Mouse (Mus musculus) forebrain, embryonic 15.5 days (tissue): ENCODE measurements around the gene Ccdc30. TPM values are rescaled to one million over a fixed set of nuclear protein-coding genes. Genes with fewer than 3 reads are reported as not detected.
A peak's percentile ranks its signal among the peaks of the same experiment; 100 is the strongest.

Experiments used
- ATAC-seq: fragments of 200-750 bp; cut with Nextera tagmentation; replicated peaks from 2 replicates; pipeline ENCODE4 v1.8.0; 2017; ENCODE audit warnings: mild to moderate bottlenecking, moderate TSS enrichment, moderate library complexity
- H3K27ac ChIP-seq: fragments of 300-500 bp; sonication (generic); replicated peaks from 2 replicates; pipeline ENCODE4 v1.5.1; 2015; ENCODE audit warnings: mild to moderate bottlenecking, inconsistent platforms
- H3K27me3 ChIP-seq: fragments of 300-500 bp; sonication (generic); 2 replicates; pipeline ENCODE4 v1.6.1; 2015; ENCODE audit warnings: inconsistent platforms
- H3K36me3 ChIP-seq: fragments of 300-500 bp; sonication (generic); 2 replicates; pipeline ENCODE4 v1.6.1; 2015; ENCODE audit warnings: mild to moderate bottlenecking, inconsistent platforms
- H3K4me1 ChIP-seq: fragments of 300-500 bp; sonication (generic); 2 replicates; pipeline ENCODE4 v1.6.1; 2015; ENCODE audit warnings: inconsistent platforms
- H3K4me2 ChIP-seq: fragments of 300-500 bp; sonication (generic); replicated peaks from 2 replicates; pipeline ENCODE4 v1.6.1; 2015; ENCODE audit warnings: mild to moderate bottlenecking, inconsistent platforms
- H3K4me3 ChIP-seq: fragments of 300-500 bp; sonication (generic); 2 replicates; pipeline ENCODE4 v1.5.1; 2015; ENCODE audit warnings: mild to moderate bottlenecking, inconsistent platforms
- H3K9ac ChIP-seq: fragments of 300-500 bp; sonication (generic); replicated peaks from 2 replicates; pipeline ENCODE4 v1.6.1; 2015; ENCODE audit warnings: mild to moderate bottlenecking, inconsistent platforms
- H3K9me3 ChIP-seq: fragments of 300-500 bp; sonication (generic); 2 replicates; pipeline ENCODE4 v1.6.1; 2016; ENCODE audit warnings: inconsistent platforms
- WGBS: fragments of 180-500 bp; shearing (Covaris S2); methylation state at CpG from one replicate; pipeline ENCODE4 v1.1.7; 2015; ENCODE audit warnings: mixed read lengths; 5-methylcytosine and 5-hydroxymethylcytosine counted together
- polyA plus RNA-seq: library from polyadenylated mRNA; unstranded; fragments of >200 nt; fragmentation: Nextera tagmentation; extraction: Ambion mirVana; gene quantifications from 2 replicates; pipeline ENCODE4 v1.2.1, GENCODE M21; 2015

Ccdc30 gene
- polyA plus RNA-seq, result 10.6 and 13.0 TPM in 2 replicates

DNA sequence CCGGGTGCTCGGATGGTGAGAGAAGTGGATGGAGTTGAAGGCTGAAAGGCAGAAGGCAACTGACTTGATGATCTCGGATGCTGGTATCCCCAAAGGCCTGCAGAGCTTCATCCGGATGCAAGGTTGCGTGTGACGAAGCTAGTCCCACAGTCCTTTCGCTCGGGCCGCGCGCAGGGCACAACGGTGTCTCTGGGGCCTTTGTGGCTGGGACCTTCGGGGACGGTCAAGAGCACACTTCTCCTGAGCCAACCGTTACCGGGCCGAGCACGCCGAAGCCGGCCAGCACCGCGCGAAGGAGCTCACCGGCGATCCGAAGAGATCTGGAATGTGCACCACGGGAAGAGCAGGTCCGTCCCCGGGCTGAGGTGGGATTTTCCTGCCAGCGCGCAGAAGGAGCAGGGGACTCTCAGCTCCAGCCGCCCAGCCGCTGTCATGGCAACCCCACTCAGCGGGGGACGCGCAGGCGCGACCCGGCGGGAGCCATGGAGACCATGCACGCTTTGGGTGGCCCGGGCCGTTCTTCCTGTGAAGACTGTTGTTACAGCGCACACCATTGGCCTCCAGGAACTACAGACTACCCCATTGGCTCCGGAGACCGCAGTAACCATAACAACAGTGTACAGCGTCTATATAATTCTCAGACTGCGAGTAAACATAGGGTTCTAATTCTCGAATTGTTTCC, at the start of gene Ccdc30:
Ccdc30 (minus strand) TSS at position 450 of the 682 bp plus-strand sequence.
- Histone ChIP-seq H3K4me2 (peak within 1 kb of the TSS; percentile 91), H3K4me3 (peak within 1 kb of the TSS; percentile 76), H3K9me3 (no peaks in the 10 kb centered on the region), H3K4me1 (peaks cover 19% of the 10 kb centered on the region), H3K9ac (peak within 1 kb of the TSS; percentile 80), H3K27ac (peak within 1 kb of the TSS; percentile 84), H3K27me3 (no peaks in the 10 kb centered on the region), H3K36me3 (no peaks in the 10 kb centered on the region)
- under 1% methylated on average over 49 of the region's 49 CpGs for WGBS
- peak; percentile 100 for ATAC-seq

GRCm38 (mm10) chr4:119463756-119464419, 48.6 kb upstream of the Ccdc30 start:
- Histone ChIP-seq H3K4me3 (no peak overlapping the region), H3K27me3 (no peaks in the 10 kb centered on the region), H3K9me3 (no peaks in the 10 kb centered on the region), H3K9ac (no peak overlapping the region), H3K36me3 (no peaks in the 10 kb centered on the region), H3K4me2 (no peak overlapping the region), H3K27ac (peak overlapping the region; percentile 96), H3K4me1 (peaks cover 50% of the 10 kb centered on the region)
- 63% methylated on average over 13 of the region's 13 CpGs for WGBS
- ATAC-seq, result no peak

- Histone ChIP-seq H3K4me2 (0 out of 2 replicates have a peak overlapping the region, but pooled peaks have one; percentile 2), H3K27ac (peak overlapping the region; percentile 96), H3K9me3 (no peaks in the 10 kb centered on the region), H3K9ac (no peak overlapping the region), H3K4me1 (peaks cover 47% of the 10 kb centered on the region), H3K36me3 (no peaks in the 10 kb centered on the region), H3K27me3 (no peaks in the 10 kb centered on the region), H3K4me3 (no peak overlapping the region)
- 23% methylated on average over 11 of the region's 11 CpGs for WGBS
- ATAC-seq, result peak; percentile 62
Measured at GRCm38 (mm10) chr4:119462858-119463755, 47.8 kb upstream of the Ccdc30 start.

DNA sequence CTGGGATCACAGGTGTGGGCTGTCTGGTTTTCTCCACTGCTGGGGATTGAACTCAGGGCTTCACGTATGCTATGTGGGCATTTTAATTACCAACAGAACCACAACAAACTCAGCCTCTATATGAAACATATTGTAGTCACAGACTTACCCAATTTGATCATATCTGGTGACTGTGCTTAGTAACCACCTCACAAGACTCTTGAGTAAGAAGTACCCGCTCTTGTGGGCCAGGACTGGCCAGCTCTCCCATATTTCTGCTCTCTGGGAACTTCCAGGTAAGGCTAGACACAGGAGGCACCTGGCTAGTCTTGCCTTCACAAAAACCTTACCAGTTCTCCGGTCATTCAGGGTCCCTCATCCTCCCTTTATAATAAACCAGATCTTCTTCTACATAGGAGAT, 47.1 kb upstream of the Ccdc30 start:
- Histone ChIP-seq H3K27ac (peak overlapping the region; percentile 96), H3K9ac (no peak overlapping the region), H3K4me1 (peaks cover 44% of the 10 kb centered on the region), H3K36me3 (no peaks in the 10 kb centered on the region), H3K9me3 (no peaks in the 10 kb centered on the region), H3K4me3 (no peak overlapping the region), H3K4me2 (0 out of 2 replicates have a peak overlapping the region, but pooled peaks have one; percentile 2), H3K27me3 (no peaks in the 10 kb centered on the region)
- ATAC-seq, result no peak
- WGBS, result 83% methylated on average over 3 of the region's 3 CpGs

GRCm38 (mm10) chr4:119460728-119461141, 45.4 kb upstream of the Ccdc30 start:
- Histone ChIP-seq H3K4me2 (peak overlapping the region; percentile 33), H3K36me3 (no peaks in the 10 kb centered on the region), H3K9ac (0 out of 2 replicates have a peak overlapping the region, but pooled peaks have one; percentile 11), H3K27ac (peak overlapping the region; percentile 96), H3K4me1 (peaks cover 44% of the 10 kb centered on the region), H3K27me3 (no peaks in the 10 kb centered on the region), H3K9me3 (no peaks in the 10 kb centered on the region), H3K4me3 (peak overlapping the region; percentile 12)
- 6% methylated on average over 8 of the region's 8 CpGs for WGBS
- peak; percentile 91 for ATAC-seq

DNA sequence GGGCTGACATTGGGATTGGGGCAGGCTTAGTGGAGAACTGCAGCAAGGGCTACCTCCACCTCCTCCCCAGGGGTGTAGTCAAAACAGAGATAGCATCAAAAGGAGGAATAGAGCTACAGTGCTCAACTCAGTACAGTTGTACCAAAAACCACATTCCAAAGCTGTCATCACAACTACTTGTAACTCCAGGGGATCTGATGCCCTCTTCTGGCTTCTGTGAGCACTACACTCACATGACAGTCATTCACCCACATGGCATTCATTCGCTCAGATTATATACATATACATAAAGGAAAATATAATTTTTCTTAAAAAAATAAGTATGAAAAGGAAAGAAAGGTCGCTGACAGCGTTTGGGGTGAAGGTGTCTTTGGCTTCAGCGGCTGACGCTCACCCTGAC, 45.0 kb upstream of the Ccdc30 start:
- no peaks in the 10 kb centered on the region for H3K27me3 ChIP-seq
- H3K4me2 ChIP-seq, result peak overlapping the region; percentile 33
- no peak overlapping the region for H3K9ac ChIP-seq
- peaks cover 44% of the 10 kb centered on the region for H3K4me1 ChIP-seq
- no peaks in the 10 kb centered on the region for H3K36me3 ChIP-seq
- peak overlapping the region; percentile 12 for H3K4me3 ChIP-seq
- WGBS, result 43% methylated on average over 5 of the region's 5 CpGs
- H3K27ac ChIP-seq, result peak overlapping the region; percentile 96
- H3K9me3 ChIP-seq, result no peaks in the 10 kb centered on the region
- peak; percentile 14; the same call in 1 of the 2 replicates for ATAC-seq

DNA sequence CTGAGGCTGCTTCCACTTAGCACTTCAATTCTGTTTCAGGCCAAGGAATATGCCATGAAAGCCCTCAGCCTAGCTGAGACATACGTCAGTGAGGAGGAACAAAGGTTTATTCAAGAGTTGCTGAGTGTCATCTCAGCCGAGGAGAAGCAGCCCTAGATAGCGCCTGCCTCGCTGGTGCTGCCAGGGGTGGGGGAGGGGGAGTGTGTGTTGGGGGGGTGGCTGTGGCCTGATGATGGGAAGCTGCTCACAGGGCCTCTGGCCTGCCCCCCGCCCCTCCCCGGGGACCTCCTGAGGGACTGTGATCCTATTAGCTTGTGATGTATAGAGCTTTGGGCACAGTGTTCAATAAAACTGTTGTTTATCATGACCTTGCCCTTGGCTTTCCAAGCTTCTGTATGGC, 38.2 kb upstream of the Ccdc30 start:
- Histone ChIP-seq H3K27ac (peak overlapping the region; percentile 61), H3K4me1 (peaks cover 7% of the 10 kb centered on the region), H3K9me3 (no peaks in the 10 kb centered on the region), H3K9ac (no peak overlapping the region), H3K4me3 (no peak overlapping the region), H3K27me3 (no peaks in the 10 kb centered on the region), H3K4me2 (no peak overlapping the region), H3K36me3 (no peaks in the 10 kb centered on the region)
- 12% methylated on average over 6 of the region's 6 CpGs for WGBS
- ATAC-seq, result peak; percentile 70

DNA sequence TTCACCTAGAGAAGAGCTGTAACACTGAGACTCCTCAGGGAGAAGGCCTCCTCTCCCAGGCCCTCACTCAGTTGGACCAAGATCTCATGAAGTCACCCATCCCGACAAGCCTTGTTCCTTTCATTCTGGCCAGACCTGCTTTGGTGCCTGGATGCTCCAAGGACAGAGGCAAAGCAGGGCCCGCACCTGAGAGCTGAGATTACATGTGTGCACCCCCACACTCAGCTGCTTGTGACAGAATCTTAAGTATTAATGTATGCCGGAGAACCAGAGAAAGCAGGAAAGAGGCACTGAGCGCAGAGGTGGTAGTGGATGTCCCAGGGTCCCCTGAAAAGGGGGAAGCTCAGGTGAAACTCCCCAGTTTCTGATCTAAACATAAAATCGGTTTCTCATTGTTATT, 37.8 kb upstream of the Ccdc30 start:
- H3K4me3 ChIP-seq, result no peak overlapping the region
- H3K36me3 ChIP-seq, result no peaks in the 10 kb centered on the region
- H3K27ac ChIP-seq, result peak overlapping the region; percentile 61
- ATAC-seq, result peak; percentile 42; the same call in 1 of the 2 replicates
- H3K27me3 ChIP-seq, result no peaks in the 10 kb centered on the region
- H3K4me1 ChIP-seq, result peaks cover 7% of the 10 kb centered on the region
- H3K4me2 ChIP-seq, result no peak overlapping the region
- 65% methylated on average over 5 of the region's 5 CpGs for WGBS
- no peaks in the 10 kb centered on the region for H3K9me3 ChIP-seq
- H3K9ac ChIP-seq, result no peak overlapping the region

DNA sequence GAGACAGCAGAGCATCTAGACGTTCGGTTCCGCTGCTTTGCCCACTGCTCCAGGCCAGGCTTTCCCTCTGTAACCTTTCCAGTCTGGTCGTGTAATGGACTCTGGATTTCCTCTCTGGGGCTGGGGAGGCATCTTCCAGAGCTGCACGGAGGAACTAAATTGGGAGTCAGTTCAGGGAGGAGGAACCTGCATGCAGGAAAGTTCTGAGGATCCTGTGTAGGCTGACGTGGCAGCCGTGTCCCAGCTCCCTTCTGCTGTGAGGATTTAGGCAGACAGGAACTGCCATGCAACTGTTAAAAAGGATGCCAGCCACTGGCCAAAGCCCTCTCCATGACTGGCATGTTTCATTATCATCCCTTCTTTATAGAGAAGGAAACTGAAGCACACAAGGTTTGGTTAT, 35.1 kb upstream of the Ccdc30 start:
- Histone ChIP-seq H3K4me3 (no peak overlapping the region), H3K27me3 (no peaks in the 10 kb centered on the region), H3K4me1 (peaks cover 7% of the 10 kb centered on the region), H3K4me2 (no peak overlapping the region), H3K9ac (no peak overlapping the region), H3K9me3 (no peaks in the 10 kb centered on the region), H3K27ac (no peak overlapping the region), H3K36me3 (no peaks in the 10 kb centered on the region)
- WGBS, result 68% methylated on average over 7 of the region's 7 CpGs
- no peak for ATAC-seq

GRCm38 (mm10) chr4:119447786-119448185, 32.5 kb upstream of the Ccdc30 start:
- no peak for ATAC-seq
- H3K27me3 ChIP-seq, result no peaks in the 10 kb centered on the region
- H3K4me3 ChIP-seq, result no peak overlapping the region
- H3K9me3 ChIP-seq, result no peaks in the 10 kb centered on the region
- 88% methylated on average over 3 of the region's 3 CpGs for WGBS
- H3K36me3 ChIP-seq, result no peaks in the 10 kb centered on the region
- no peak overlapping the region for H3K9ac ChIP-seq
- no peak overlapping the region for H3K4me2 ChIP-seq
- H3K27ac ChIP-seq, result no peak overlapping the region
- no peaks in the 10 kb centered on the region for H3K4me1 ChIP-seq

- Histone ChIP-seq H3K27me3 (no peaks in the 10 kb centered on the region), H3K27ac (no peak overlapping the region), H3K9ac (no peak overlapping the region), H3K36me3 (no peaks in the 10 kb centered on the region), H3K9me3 (no peaks in the 10 kb centered on the region), H3K4me2 (no peak overlapping the region), H3K4me3 (no peak overlapping the region), H3K4me1 (no peaks in the 10 kb centered on the region)
- no peak for ATAC-seq
- WGBS, result 93% methylated on average over 6 of the region's 6 CpGs
Measured at GRCm38 (mm10) chr4:119447261-119447660, 31.9 kb upstream of the Ccdc30 start.

- Histone ChIP-seq H3K4me2 (no peak overlapping the region), H3K27ac (no peak overlapping the region), H3K36me3 (no peaks in the 10 kb centered on the region), H3K9ac (no peak overlapping the region), H3K27me3 (no peaks in the 10 kb centered on the region), H3K4me3 (no peak overlapping the region), H3K4me1 (no peaks in the 10 kb centered on the region), H3K9me3 (no peaks in the 10 kb centered on the region)
- 41% methylated on average over 6 of the region's 6 CpGs for WGBS
- ATAC-seq, result no peak
Measured at GRCm38 (mm10) chr4:119442539-119442938, 27.2 kb upstream of the Ccdc30 start.
